In the genomic region with DNA sequence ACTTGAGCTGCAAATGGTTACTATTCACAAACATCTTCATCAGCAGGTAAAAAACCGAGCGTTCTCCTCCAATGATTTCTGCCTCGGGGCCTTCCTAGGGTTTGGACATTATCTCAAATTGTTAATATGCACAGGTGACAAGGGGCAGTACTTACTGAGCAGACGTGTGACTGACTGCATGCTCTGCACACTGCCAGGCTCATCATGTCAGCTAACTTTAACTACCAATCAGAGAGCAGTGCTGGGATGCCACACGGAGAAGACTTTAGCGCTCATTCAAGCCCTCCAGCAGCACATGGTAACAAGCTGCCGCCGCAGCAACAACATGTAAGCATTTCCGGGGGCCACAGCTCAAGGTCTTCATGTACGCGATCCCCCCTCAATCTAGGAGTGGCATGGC, we compare ENCODE assay signal across 25 mouse cellular contexts. TPM values are rescaled to one million over a fixed set of nuclear protein-coding genes. Genes with fewer than 3 reads are reported as not detected.
DNase-seq lines count a peak whose midpoint lies in the region; ATAC-seq and TF ChIP-seq lines count a peak whose summit lies in the region.
"Had no signal": no experiment of that assay in that cellular context is flagged by ENCODE, and none has a peak within 500 bp of the region (broad histone marks: within the 10 kb centered on the region; RNA-seq: fewer than 3 reads in every experiment).

No protein-coding gene starts in this region.

- TF ChIP-seq CTCF in kidney, adult 2 months (conservative IDR thresholded peaks at IDR 0.05; ENCODE audit: insufficient read depth, insufficient read length, low read depth, low read length) = no peak

- H3K4me1 ChIP-seq in heart, embryonic 13.5 days = peaks cover 39% of the 10 kb centered on the region
- no peaks in the 10 kb centered on the region for H3K4me1 ChIP-seq in kidney, adult 2 months (ENCODE audit: control insufficient read depth, insufficient read depth, low read length)
- peaks cover 18% of the 10 kb centered on the region for H3K4me1 ChIP-seq in heart, embryonic 16.5 days (ENCODE audit: control insufficient read depth, insufficient read depth, low read length)
- H3K4me1 ChIP-seq in midbrain, embryonic 13.5 days (replicated peaks) = no peaks in the 10 kb centered on the region
- H3K4me1 ChIP-seq: embryonic facial prominence, embryonic 15.5 days; forebrain, embryonic 10.5 days; hindbrain, embryonic 15.5 days had no signal

- ATAC-seq in heart, embryonic 13.5 days (ENCODE audit: extremely low read depth, insufficient number of reproducible peaks, low FRiP score, low TSS enrichment) = peak; percentile 47; the same call in 1 of the 2 replicates
- ATAC-seq in heart, embryonic 16.5 days (replicated peaks; ENCODE audit: extremely low read depth, insufficient read depth, low FRiP score) = peak; percentile 87
- ATAC-seq in midbrain, embryonic 13.5 days = no peak
- ATAC-seq: forebrain, embryonic 14.5 days; intestine, embryonic 16.5 days had no signal

- H3K9ac ChIP-seq in heart, embryonic 13.5 days = no peak overlapping the region; the same call in 1 of the 2 replicates
- no peak overlapping the region for H3K9ac ChIP-seq in heart, embryonic 16.5 days (ENCODE audit: low read length)
- H3K9ac ChIP-seq in midbrain, embryonic 13.5 days (replicated peaks) = no peak overlapping the region
- H3K9ac ChIP-seq: embryonic facial prominence, embryonic 15.5 days; hindbrain, embryonic 15.5 days had no signal

- 57% methylated on average over 11 of the region's 11 CpGs for WGBS in heart, embryonic 13.5 days
- 83% methylated on average over 11 of the region's 11 CpGs for WGBS in kidney, adult 2 months
- WGBS in heart, embryonic 16.5 days = 53% methylated on average over 11 of the region's 11 CpGs
- WGBS in midbrain, embryonic 13.5 days = 92% methylated on average over 11 of the region's 11 CpGs

- no peaks in the 10 kb centered on the region for H3K27me3 ChIP-seq in heart, embryonic 13.5 days (replicated peaks)
- no peaks in the 10 kb centered on the region for H3K27me3 ChIP-seq in kidney, adult 2 months (replicated peaks; ENCODE audit: control insufficient read depth, insufficient read depth, low read length)
- H3K27me3 ChIP-seq in heart, embryonic 16.5 days (ENCODE audit: control insufficient read depth, insufficient read depth, low read length) = no peaks in the 10 kb centered on the region
- H3K27me3 ChIP-seq in midbrain, embryonic 13.5 days = no peaks in the 10 kb centered on the region
- H3K27me3 ChIP-seq: embryonic facial prominence, embryonic 15.5 days; hindbrain, embryonic 15.5 days had no signal

- no peak for TF ChIP-seq POLR2A in kidney, adult 2 months (IDR thresholded peaks at IDR 0.05; ENCODE audit: low read depth, low read length)

- H3K4me2 ChIP-seq in heart, embryonic 13.5 days = peak overlapping the region; percentile 32; the same call in 1 of the 2 replicates
- H3K4me2 ChIP-seq in heart, embryonic 16.5 days (ENCODE audit: low read depth, low read length) = peak overlapping the region; percentile 33; the same call in 1 of the 2 replicates
- H3K4me2 ChIP-seq in midbrain, embryonic 13.5 days (replicated peaks) = no peak overlapping the region
- H3K4me2 ChIP-seq: embryonic facial prominence, embryonic 15.5 days; hindbrain, embryonic 15.5 days had no signal

- H3K27ac ChIP-seq in heart, embryonic 13.5 days (replicated peaks) = peak overlapping the region; percentile 73
- H3K27ac ChIP-seq in kidney, adult 2 months (ENCODE audit: insufficient read depth, low read depth, low read length) = no peak overlapping the region
- peak overlapping the region; percentile 69 for H3K27ac ChIP-seq in heart, embryonic 16.5 days (ENCODE audit: low read length)
- H3K27ac ChIP-seq in midbrain, embryonic 13.5 days = no peak overlapping the region
- H3K27ac ChIP-seq: embryonic facial prominence, embryonic 15.5 days; forebrain, embryonic 10.5 days; gastrocnemius, adult 2 months; hindbrain, embryonic 15.5 days had no signal

- H3K4me3 ChIP-seq in heart, embryonic 13.5 days = no peak overlapping the region
- H3K4me3 ChIP-seq in kidney, adult 2 months (ENCODE audit: insufficient read depth, low read depth, low read length) = no peak overlapping the region
- no peak overlapping the region for H3K4me3 ChIP-seq in heart, embryonic 16.5 days (ENCODE audit: low read length)
- H3K4me3 ChIP-seq in midbrain, embryonic 13.5 days (replicated peaks) = no peak overlapping the region
- H3K4me3 ChIP-seq: embryonic facial prominence, embryonic 15.5 days; erythroblast, embryonic 14.5 days; forebrain, embryonic 10.5 days; gastrocnemius, adult 2 months; hindbrain, embryonic 15.5 days had no signal

- intact Hi-C loops in heart, postnatal 36 days (cut with DNase I) = no loop called here

- H3K36me3 ChIP-seq in heart, embryonic 13.5 days = peaks cover 93% of the 10 kb centered on the region
- no peaks in the 10 kb centered on the region for H3K36me3 ChIP-seq in kidney, adult 2 months (ENCODE audit: control insufficient read depth, insufficient read depth, low read length)
- peaks cover 36% of the 10 kb centered on the region for H3K36me3 ChIP-seq in heart, embryonic 16.5 days (ENCODE audit: control insufficient read depth, insufficient read depth)
- peaks cover 94% of the 10 kb centered on the region for H3K36me3 ChIP-seq in midbrain, embryonic 13.5 days

- DNase-seq in heart, adult 11 months = peak; percentile 92
- DNase-seq in heart, postnatal 36 days = no peak
- no peak for DNase-seq in heart, adult 9 months (ENCODE audit: low spot score in 2 of 2)
- DNase-seq in kidney, adult 2 months = peak; percentile 41
- DNase-seq in kidney, adult 18-20 months = no peak
- DNase-seq: adrenal gland, postnatal 10 days; B cell, adult 2 months; cerebellum, adult 11 months; cerebellum, adult 8-10 months; cerebellum, postnatal 14 days; embryo, embryonic 11 days; gastrocnemius, adult 2 months; gastrocnemius, postnatal 25 days had no signal

- H3K9me3 ChIP-seq in heart, embryonic 13.5 days = no peaks in the 10 kb centered on the region
- H3K9me3 ChIP-seq in heart, embryonic 16.5 days (replicated peaks; ENCODE audit: control insufficient read depth, low read length) = no peaks in the 10 kb centered on the region
- H3K9me3 ChIP-seq in midbrain, embryonic 13.5 days = no peaks in the 10 kb centered on the region
- H3K9me3 ChIP-seq: embryonic facial prominence, embryonic 15.5 days; forebrain, embryonic 10.5 days; hindbrain, embryonic 15.5 days had no signal

RNA-seq across cellular contexts. Expression of a gene that starts 26.9 kb away (rescaled TPM):
- 1 to 10 TPM; 6.1 to 6.6 TPM for total RNA-seq in heart, postnatal 36 days (2021)
- polyA plus RNA-seq in heart, embryonic 13.5 days (2015; fragmentation: Nextera tagmentation; extraction: Ambion mirVana) = 5.9 and 6.4 TPM in 2 replicates
- polyA plus RNA-seq in kidney, adult 2 months (2012; rRNA removed) = 2.7 and 3.2 TPM in 2 replicates
- 6.7 and 7.2 TPM in 2 replicates for polyA plus RNA-seq in heart, embryonic 16.5 days (2015; fragmentation: Nextera tagmentation; extraction: Ambion mirVana)
- polyA plus RNA-seq in midbrain, embryonic 13.5 days (2015; fragmentation: Nextera tagmentation; extraction: Ambion mirVana) = 8.7 and 9.8 TPM in 2 replicates

RNA-seq across cellular contexts. Expression of a gene that starts 43.2 kb away (rescaled TPM):
- 1 to 10 TPM; 1.1 to 1.4 TPM for total RNA-seq in heart, postnatal 36 days (2021)
- 2.6 and 3.6 TPM in 2 replicates for polyA plus RNA-seq in heart, embryonic 13.5 days (2015; fragmentation: Nextera tagmentation; extraction: Ambion mirVana)
- 5.8 and 8.3 TPM in 2 replicates for polyA plus RNA-seq in kidney, adult 2 months (2012; rRNA removed)
- polyA plus RNA-seq in heart, embryonic 16.5 days (2015; fragmentation: Nextera tagmentation; extraction: Ambion mirVana) = 3.3 TPM in 2 replicates
- 1.7 and 2.6 TPM in 2 replicates for polyA plus RNA-seq in midbrain, embryonic 13.5 days (2015; fragmentation: Nextera tagmentation; extraction: Ambion mirVana)
- total RNA-seq: common myeloid progenitor, adult 5-6 weeks; granulocyte monocyte progenitor cell, adult 5-6 weeks; MEL had no signal

RNA-seq across cellular contexts. Expression of a gene that starts 45.3 kb away (rescaled TPM):
- 10 to 100 TPM; 14.2 to 14.7 TPM for total RNA-seq in heart, postnatal 36 days (2021)
- 25.6 and 26.9 TPM in 2 replicates for polyA plus RNA-seq in heart, embryonic 13.5 days (2015; fragmentation: Nextera tagmentation; extraction: Ambion mirVana)
- 28.8 and 43.9 TPM in 2 replicates for polyA plus RNA-seq in kidney, adult 2 months (2012; rRNA removed)
- 36.1 and 41.4 TPM in 2 replicates for polyA plus RNA-seq in heart, embryonic 16.5 days (2015; fragmentation: Nextera tagmentation; extraction: Ambion mirVana)
- polyA plus RNA-seq in midbrain, embryonic 13.5 days (2015; fragmentation: Nextera tagmentation; extraction: Ambion mirVana) = not detected in 2 replicates
- total RNA-seq: common myeloid progenitor, adult 5-6 weeks had no signal

RNA-seq across cellular contexts. Expression of a gene that starts 56.1 kb away (rescaled TPM):
- total RNA-seq in heart, postnatal 36 days (2021) = 1 to 10 TPM; 2.7 to 4.8 TPM
- polyA plus RNA-seq in heart, embryonic 13.5 days (2015; fragmentation: Nextera tagmentation; extraction: Ambion mirVana) = 36.2 and 36.7 TPM in 2 replicates
- 4.6 and 6.1 TPM in 2 replicates for polyA plus RNA-seq in kidney, adult 2 months (2012; rRNA removed)
- polyA plus RNA-seq in heart, embryonic 16.5 days (2015; fragmentation: Nextera tagmentation; extraction: Ambion mirVana) = 29.7 and 35.0 TPM in 2 replicates
- 38.1 and 40.5 TPM in 2 replicates for polyA plus RNA-seq in midbrain, embryonic 13.5 days (2015; fragmentation: Nextera tagmentation; extraction: Ambion mirVana)

Comparison
In these comparisons a context has a peak if more than half of its experiments do, and no peak if none do; other contexts are left out.
1. DNase-seq: peak in heart, adult 11 months (single experiment) and kidney, adult 2 months (single experiment); none in heart, postnatal 36 days (0 of 2), heart, adult 9 months (0 of 2) and kidney, adult 18-20 months (single experiment).
2. H3K27ac ChIP-seq: peak in heart, embryonic 13.5 days (single experiment) and heart, embryonic 16.5 days (single experiment); none in kidney, adult 2 months (single experiment) and midbrain, embryonic 13.5 days (single experiment).
3. RNA of a gene that starts 45.3 kb away (polyA plus RNA-seq): 36.1 to 41.4 TPM in heart, embryonic 16.5 days, 28.8 to 43.9 TPM in kidney, adult 2 months and 25.6 to 26.9 TPM in heart, embryonic 13.5 days; not detected in midbrain, embryonic 13.5 days; every median in the first group is over 10 times any median in the second.